Mouse (Mus musculus): Measurements from ENCODE around the gene Zhx3.

DNA sequence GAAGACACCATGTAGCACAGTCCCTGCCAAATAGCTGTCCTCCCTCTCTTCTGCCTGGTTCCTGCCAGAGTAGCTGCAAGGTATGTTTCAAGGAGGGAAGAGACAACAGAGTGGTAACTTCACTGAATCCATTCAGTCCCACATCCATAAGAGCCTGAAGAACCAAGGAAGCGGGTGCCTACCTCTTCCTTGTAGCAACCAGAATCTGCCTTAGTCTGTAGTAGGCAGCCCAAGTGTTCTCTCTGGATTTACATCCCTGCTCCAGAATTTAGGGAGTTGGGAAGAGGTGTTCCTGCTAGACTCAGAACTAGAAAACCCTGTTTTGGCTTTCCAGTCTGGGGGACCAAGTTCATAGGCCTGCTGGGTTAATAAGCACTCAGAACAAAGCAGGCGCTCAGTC is 105.6 kb downstream of the Zhx3 start:
- TF ChIP-seq EP300 (IDR thresholded peaks at IDR 0.05; ENCODE audit: insufficient read depth, low read depth, low read length) (no peak), CTCF (IDR thresholded peaks at IDR 0.05) (no peak), POLR2A (IDR thresholded peaks at IDR 0.05; ENCODE audit: insufficient read depth, low read depth, low read length) (no peak)
